Mouse (Mus musculus): ENCODE measurements around the gene Klhl20. TPM values are rescaled to one million over a fixed set of nuclear protein-coding genes. Genes with fewer than 3 reads are reported as not detected.

Gene Klhl20
- 3.6 and 3.7 TPM in 2 replicates for total RNA-seq (2012; rRNA removed)
- polyA plus RNA-seq (2012; ENCODE audit: insufficient read depth in 1 of 2, insufficient read length in 2 of 2, low read depth in 1 of 2, low replicate concordance in 2 of 2, missing spikeins in 1 of 2) = 1 to 10 TPM in 1 of 2 experiments, not detected in 1; 7.8 TPM

DNA sequence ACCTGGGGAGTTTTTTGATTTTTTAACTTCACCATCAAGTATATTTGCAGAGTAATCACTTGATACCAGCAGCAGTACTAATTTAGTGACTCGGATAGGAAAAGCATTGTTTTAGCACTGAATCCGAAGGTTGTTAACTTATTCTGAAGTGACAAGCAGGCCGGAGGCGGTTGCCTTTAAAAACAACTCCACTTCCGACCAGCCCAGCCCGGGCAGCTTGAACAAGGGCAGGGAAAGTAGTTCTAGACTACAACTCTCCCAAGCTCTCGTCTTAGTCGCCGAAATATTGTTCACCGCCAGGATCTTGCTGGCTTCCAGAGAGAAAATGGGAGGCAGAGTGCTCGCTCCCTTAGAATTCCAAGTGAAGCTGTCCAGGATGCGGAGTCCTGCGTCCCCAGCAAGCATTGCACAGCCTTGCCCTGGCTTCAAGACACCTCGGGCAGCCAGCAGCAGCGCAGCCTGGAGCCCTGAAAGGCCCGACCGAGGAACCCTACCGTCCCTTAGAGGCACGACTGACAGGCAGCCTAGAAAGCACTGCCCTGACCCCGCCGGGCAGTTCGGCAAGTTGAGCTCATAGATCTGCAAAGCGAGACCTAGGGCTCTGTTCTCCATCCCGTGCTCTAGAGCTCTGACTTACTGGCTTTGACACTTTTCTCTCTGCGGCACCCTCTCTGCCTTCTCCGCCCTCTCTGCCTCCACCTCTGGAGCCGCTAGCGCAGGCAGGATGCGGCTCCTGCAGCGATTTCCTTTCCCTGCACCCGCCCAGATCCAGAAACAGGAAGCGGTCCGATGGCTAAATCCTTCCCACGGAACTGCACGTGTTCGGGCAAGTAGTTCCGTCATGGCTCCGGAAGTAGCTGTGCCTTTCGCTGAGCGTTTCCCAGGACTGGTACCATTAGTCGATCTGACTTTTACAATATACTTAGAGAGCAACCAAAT, at the start of gene Klhl20:
TSS of gene Klhl20 (minus strand) at position 786 of the 939 bp plus-strand sequence.
- Histone ChIP-seq H3K9ac (ENCODE audit: control insufficient read depth, low read depth, low read length, poor library complexity, severe bottlenecking) (peak within 1 kb of the TSS; percentile 79), H3K4me1 (ENCODE audit: control insufficient read depth in 1 of 2, insufficient read depth in 2 of 2, low read length in 2 of 2) (peaks cover 0 to 3% of the 10 kb centered on the region in 2 experiments; a peak in 1 of 4 replicates), H3K27ac (ENCODE audit: control insufficient read depth, low read depth, low read length) (peak within 1 kb of the TSS; percentile 61), H3K4me3 (ENCODE audit: control insufficient read depth in 1 of 2, insufficient read depth in 1 of 2, low read depth in 2 of 2, low read length in 2 of 2) (peak within 1 kb of the TSS; percentile 74 to 81), H3K27me3 (ENCODE audit: control insufficient read depth in 1 of 2, insufficient read depth in 2 of 2, low read length in 2 of 2) (no peaks in the 10 kb centered on the region), H3K36me3 (ENCODE audit: control insufficient read depth in 1 of 2, insufficient read depth in 2 of 2, low read length in 2 of 2) (peaks cover 0 to 8% of the 10 kb centered on the region in 2 experiments; a peak in 2 of 4 replicates), H3K79me2 (ENCODE audit: control insufficient read depth, insufficient read depth, low read length, poor library complexity) (peaks cover 5% of the 10 kb centered on the region), H3K9me3 (replicated peaks; ENCODE audit: insufficient read depth, low read length) (no peaks in the 10 kb centered on the region)
- DNase-seq (ENCODE audit: low read depth, low spot score) = peak; percentile 98
- TF ChIP-seq MXI1 (IDR thresholded peaks at IDR 0.05; ENCODE audit: low read depth, low read length) = peak; percentile 85
- TF ChIP-seq UBTF (IDR thresholded peaks at IDR 0.05; ENCODE audit: borderline replicate concordance, insufficient read depth, low read depth, low read length) = no peak; the same call in 1 of the 2 replicates
- peak; percentile 75; the same call in 1 of the 2 replicates for TF ChIP-seq RCOR1 (IDR thresholded peaks at IDR 0.05; ENCODE audit: low read depth, low read length)
- TF ChIP-seq POLR2AphosphoS2 (IDR thresholded peaks at IDR 0.05; ENCODE audit: low read length) = peak; percentile 84
- peak; percentile 60; the same call in 1 of the 2 replicates for TF ChIP-seq USF1 (IDR thresholded peaks at IDR 0.05; ENCODE audit: low read depth, low read length)
- peak; percentile 88 for TF ChIP-seq MYC (IDR thresholded peaks at IDR 0.05; ENCODE audit: low read depth, low read length)
- TF ChIP-seq CHD1 (IDR thresholded peaks at IDR 0.05; ENCODE audit: low read depth, low read length) = no peak
- TF ChIP-seq CTCF (IDR thresholded peaks at IDR 0.05 in 2 of 3, conservative IDR thresholded peaks at IDR 0.05 in 1 of 3; ENCODE audit: control insufficient read depth in 1 of 3, insufficient read depth in 1 of 3, low read depth in 2 of 3, low read length in 3 of 3, poor library complexity in 1 of 3, severe bottlenecking in 1 of 3) = 0 out of 6 replicates have a peak, but pooled peaks of 1 of the 3 experiments have one; percentile 2
- peak; percentile 88; the same call in 1 of the 2 replicates for TF ChIP-seq MAZ (IDR thresholded peaks at IDR 0.05; ENCODE audit: low read depth, low read length)
- peak; percentile 93 for TF ChIP-seq TBP (IDR thresholded peaks at IDR 0.05; ENCODE audit: low read depth, low read length)
- peak; percentile 96 for TF ChIP-seq ELF1 (IDR thresholded peaks at IDR 0.05; ENCODE audit: low read depth, low read length)
- no peak for TF ChIP-seq USF2 (IDR thresholded peaks at IDR 0.05; ENCODE audit: borderline replicate concordance in 1 of 2, insufficient read depth in 1 of 2, low read depth in 1 of 2, low read length in 2 of 2)
- no peak for TF ChIP-seq CHD2 (IDR thresholded peaks at IDR 0.05; ENCODE audit: low read length)
- peak; percentile 89 for TF ChIP-seq NELFE (IDR thresholded peaks at IDR 0.05; ENCODE audit: low read depth, low read length)
- TF ChIP-seq KAT2A (conservative IDR thresholded peaks at IDR 0.05; ENCODE audit: low read depth, low read length) = peak; percentile 78
- TF ChIP-seq ZC3H11A (IDR thresholded peaks at IDR 0.05; ENCODE audit: low read depth, low read length) = no peak
- peak; percentile 85 for TF ChIP-seq TCF12 (IDR thresholded peaks at IDR 0.05; ENCODE audit: low read depth, low read length)
- 0 out of 2 replicates have a peak, but pooled peaks have one; percentile 51 for TF ChIP-seq BHLHE40 (IDR thresholded peaks at IDR 0.05; ENCODE audit: borderline replicate concordance, low read depth, low read length)
- peak; percentile 98 for TF ChIP-seq HCFC1 (IDR thresholded peaks at IDR 0.05; ENCODE audit: low read depth, low read length)
- TF ChIP-seq ZKSCAN1 (IDR thresholded peaks at IDR 0.05; ENCODE audit: low read depth, low read length) = no peak
- TF ChIP-seq TAL1 (IDR thresholded peaks at IDR 0.05; ENCODE audit: low read length) = no peak
- TF ChIP-seq GATA1 (IDR thresholded peaks at IDR 0.05; ENCODE audit: low read depth, low read length) = 0 out of 2 replicates have a peak, but pooled peaks have one; percentile 26
- TF ChIP-seq JUND (IDR thresholded peaks at IDR 0.05; ENCODE audit: low read depth, low read length) = no peak
- TF ChIP-seq ZNF384 (IDR thresholded peaks at IDR 0.05; ENCODE audit: low read depth, low read length) = no peak
- TF ChIP-seq MEF2A (IDR thresholded peaks at IDR 0.05; ENCODE audit: extremely low read depth, insufficient replicate concordance, low read depth, low read length, poor library complexity, severe bottlenecking) = no peak
- no peak for TF ChIP-seq POLR2AphosphoS5 (IDR thresholded peaks at IDR 0.05; ENCODE audit: borderline replicate concordance, low read depth, low read length)
- peak; percentile 95 for TF ChIP-seq SIN3A (IDR thresholded peaks at IDR 0.05; ENCODE audit: low read length)
- peak in 1 of 2 experiments; percentile 42; a peak in 1 of 4 replicates for TF ChIP-seq EP300 (IDR thresholded peaks at IDR 0.05; ENCODE audit: low read depth in 1 of 2, low read length in 2 of 2)
- TF ChIP-seq NRF1 (IDR thresholded peaks at IDR 0.05; ENCODE audit: insufficient read depth, low read depth, low read length, poor library complexity, severe bottlenecking) = peak; percentile 28; the same call in 1 of the 2 replicates
- no peak for TF ChIP-seq MYB (IDR thresholded peaks at IDR 0.05; ENCODE audit: low read depth, low read length)
- TF ChIP-seq MAX (IDR thresholded peaks at IDR 0.05; ENCODE audit: low read length) = peak; percentile 87
- no peak for TF ChIP-seq SMC3 (IDR thresholded peaks at IDR 0.05; ENCODE audit: low read depth, low read length)
- peak; percentile 83; the same call in 1 of the 2 replicates for TF ChIP-seq ZMIZ1 (IDR thresholded peaks at IDR 0.05; ENCODE audit: low read depth, low read length)
